In the genomic region with DNA sequence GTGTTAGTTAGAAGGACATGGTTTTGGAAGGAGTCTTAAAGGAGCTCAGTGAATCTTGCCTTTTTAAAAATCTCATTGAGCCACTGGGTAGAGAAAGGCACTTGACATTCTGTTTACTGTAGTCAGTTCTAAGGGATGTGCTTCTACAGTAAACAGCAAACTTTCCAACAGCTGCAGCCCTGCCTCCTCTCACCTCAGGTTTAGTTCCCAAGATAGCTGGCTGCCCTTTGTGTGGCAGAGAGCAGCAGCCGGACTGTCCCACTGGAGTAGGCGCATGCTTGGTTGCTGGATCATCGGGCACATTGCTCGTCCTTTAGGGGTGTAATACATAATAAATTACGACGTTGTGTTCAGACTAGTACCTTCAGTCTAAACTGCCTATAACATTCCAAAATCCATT, we compare ENCODE assay signal across 14 mouse cellular contexts.
"Had no signal": no experiment of that assay in that cellular context is flagged by ENCODE, and none has a peak within 500 bp of the region (broad histone marks: within the 10 kb centered on the region; RNA-seq: fewer than 3 reads in every experiment).

No protein-coding gene starts in this region.

- H3K27ac ChIP-seq: layer of hippocampus, adult 2 months; left cerebral cortex, adult 2 months; limb, embryonic 12.5 days; liver, embryonic 13.5 days; midbrain, embryonic 10.5 days; neural tube, embryonic 12.5 days had no signal

- H3K4me2 ChIP-seq: limb, embryonic 12.5 days; liver, embryonic 13.5 days; neural tube, embryonic 12.5 days had no signal

- H3K9me3 ChIP-seq: limb, embryonic 12.5 days; liver, embryonic 13.5 days; midbrain, embryonic 10.5 days had no signal

- DNase-seq: kidney, postnatal 10 days; kidney, postnatal 4 days; liver; liver, embryonic 13.5 days; liver, postnatal 0 days; midbrain, embryonic 14.5 days; spleen, adult 18-20 months; thymus, adult 18-20 months; thymus, postnatal 14 days had no signal

- H3K27me3 ChIP-seq: limb, embryonic 12.5 days; liver, embryonic 13.5 days; neural tube, embryonic 12.5 days had no signal

- ATAC-seq: liver, postnatal 0 days had no signal

- H3K9ac ChIP-seq: limb, embryonic 12.5 days; liver, embryonic 13.5 days; liver, postnatal 0 days; neural tube, embryonic 12.5 days had no signal

- H3K4me1 ChIP-seq: limb, embryonic 12.5 days; liver, embryonic 13.5 days; neural tube, embryonic 12.5 days had no signal

- H3K4me3 ChIP-seq: layer of hippocampus, adult 2 months; left cerebral cortex, adult 2 months; limb, embryonic 12.5 days; liver, embryonic 13.5 days; midbrain, embryonic 10.5 days; neural tube, embryonic 12.5 days had no signal
